Comparison of ENCODE assay signal across 8 mouse cellular contexts in the genomic region with DNA sequence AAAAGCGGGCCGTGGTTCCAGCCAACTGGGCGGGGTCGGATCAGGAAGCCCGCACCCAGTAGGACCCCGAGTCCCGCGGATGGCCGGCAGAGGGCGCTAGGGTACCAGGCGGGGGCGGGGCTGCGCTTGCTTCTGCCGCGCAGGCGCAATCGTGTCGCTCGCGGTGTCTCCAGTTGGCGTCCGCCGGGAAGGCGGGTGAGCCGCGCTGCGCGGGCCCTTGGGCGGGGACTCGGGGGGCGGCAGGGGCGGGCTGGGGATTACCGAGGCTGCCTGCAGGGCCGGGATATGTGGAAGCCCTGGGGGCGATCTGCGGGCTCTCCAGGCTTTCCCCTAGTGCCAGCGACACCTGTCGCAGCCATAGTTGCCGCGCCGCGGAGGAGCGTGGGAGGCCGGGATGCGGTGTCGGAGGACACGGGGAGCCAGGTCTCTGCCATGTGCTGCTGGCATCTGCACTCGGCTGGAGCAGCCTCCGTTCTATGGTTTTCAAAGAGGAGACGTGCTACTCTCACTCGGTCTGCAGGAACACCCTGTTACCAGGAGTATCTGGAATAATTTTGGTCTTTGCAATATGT. TPM values are rescaled to one million over a fixed set of nuclear protein-coding genes. Genes with fewer than 3 reads are reported as not detected.
DNase-seq lines count a peak whose midpoint lies in the region; ATAC-seq lines count a peak whose summit lies in the region.

A gene (plus strand): TSS at position 143 of the 572 bp plus-strand sequence.

- H3K4me2 ChIP-seq in hindbrain, embryonic 12.5 days (replicated peaks): peak within 1 kb of the TSS; percentile 75

- peak within 1 kb of the TSS; percentile 72 for H3K27ac ChIP-seq in hindbrain, embryonic 12.5 days

- peak; percentile 94 for DNase-seq in Muller cell, postnatal 12 days (ENCODE audit: inconsistent ontology term)
- peak; percentile 95 for DNase-seq in cerebellum, adult 9-11 months
- DNase-seq in frontal cortex, postnatal 10 days (ENCODE audit: low spot score in 2 of 2): peak; percentile 85 to 96
- DNase-seq in layer of hippocampus, postnatal 14 days (ENCODE audit: low spot score in 2 of 2): peak; percentile 95 to 98
- peak; percentile 99 for DNase-seq in lung, postnatal 14 days
- DNase-seq in retina, adult 2 months (ENCODE audit: low read depth, low spot score): peak; percentile 88
- peak; percentile 99 for DNase-seq in thymus, postnatal 4 days

- ATAC-seq in hindbrain, embryonic 12.5 days (ENCODE audit: low FRiP score): peak; percentile 72

- WGBS in hindbrain, embryonic 12.5 days: under 1% methylated on average over 51 of the region's 51 CpGs

- H3K4me1 ChIP-seq in hindbrain, embryonic 12.5 days: peaks cover 32% of the 10 kb centered on the region

- no peaks in the 10 kb centered on the region for H3K36me3 ChIP-seq in hindbrain, embryonic 12.5 days

- H3K27me3 ChIP-seq in hindbrain, embryonic 12.5 days: no peaks in the 10 kb centered on the region; the same call in 1 of the 2 replicates

- H3K9ac ChIP-seq in hindbrain, embryonic 12.5 days: peak within 1 kb of the TSS; percentile 72

- H3K4me3 ChIP-seq in hindbrain, embryonic 12.5 days: peak within 1 kb of the TSS; percentile 60

- no peaks in the 10 kb centered on the region for H3K9me3 ChIP-seq in hindbrain, embryonic 12.5 days (replicated peaks)

RNA-seq across cellular contexts. Expression of the gene that starts here (rescaled TPM):
- 16.0 and 18.1 TPM in 2 replicates for polyA plus RNA-seq in hindbrain, embryonic 12.5 days (2016; fragmentation: Nextera tagmentation; extraction: Ambion mirVana)
- 10 to 100 TPM; 19.4 to 22.0 TPM for total RNA-seq in layer of hippocampus, postnatal 14 days (2021)

Comparison
In these comparisons a context has a peak if more than half of its experiments do, and no peak if none do; other contexts are left out.
1. Peak in every context shown above with its lines: DNase-seq, ATAC-seq, H3K4me3 ChIP-seq and H3K27ac ChIP-seq.